Mouse (Mus musculus) lung, adult 2 months (tissue): ENCODE results near the gene Numbl.

Experiments used
- CTCF ChIP-seq: fragments of 200-500 bp; IDR thresholded peaks from 2 replicates; pipeline ENCODE4 v1.5.1; 2011; ENCODE audit warnings: mild to moderate bottlenecking, low read length, control low read depth; ENCODE audit not compliant: insufficient read depth
- POLR2A ChIP-seq: fragments of 200-500 bp; IDR thresholded peaks from 2 replicates; pipeline ENCODE4 v1.6.1; 2011; ENCODE audit warnings: low read depth, mild to moderate bottlenecking, control low read depth, low read length, borderline replicate concordance; ENCODE audit errors: extremely low read depth

DNA sequence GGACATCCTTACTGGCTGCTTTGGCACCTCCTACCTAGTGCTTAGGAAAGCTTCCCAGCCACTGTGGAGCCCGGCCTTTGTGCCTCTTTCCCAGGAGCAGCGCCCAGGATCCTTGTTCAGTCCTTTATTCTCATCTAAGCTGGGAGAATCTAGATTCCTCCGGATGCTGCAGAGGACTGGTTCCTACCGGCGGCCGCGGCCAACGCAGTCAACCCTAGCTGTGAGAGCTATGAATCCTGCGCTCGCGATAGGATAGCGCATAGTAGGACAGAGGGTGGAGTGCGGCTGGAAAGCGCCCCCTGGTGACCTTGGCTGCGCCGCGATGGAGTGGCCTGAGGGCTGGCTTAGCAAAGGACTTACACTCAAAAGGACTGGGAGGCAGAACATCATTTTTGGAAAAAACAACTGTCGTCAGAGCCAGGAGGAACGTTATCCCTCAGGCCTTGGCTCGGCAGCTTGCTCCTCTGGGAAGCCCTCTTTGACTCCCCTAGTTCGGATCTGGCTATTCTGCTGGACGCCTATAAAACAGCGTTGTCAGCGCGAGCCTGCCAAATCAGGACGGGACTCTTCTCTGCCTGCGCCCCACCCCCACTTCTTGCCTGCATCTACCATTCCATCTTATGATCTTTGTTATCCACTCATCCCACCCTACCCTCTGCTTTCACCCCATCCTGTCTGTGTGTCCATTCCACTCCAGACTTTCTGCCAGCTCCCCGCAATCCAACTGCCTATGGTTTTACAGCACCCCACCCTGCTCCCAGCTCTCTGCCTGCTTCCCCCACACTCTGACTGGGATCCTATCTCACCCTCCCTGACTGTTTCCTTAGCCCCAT, 26.8 kb downstream of the Numbl start:
- TF ChIP-seq CTCF (peak; percentile 34; the same call in 1 of the 2 replicates), POLR2A (no peak)
